Mouse (Mus musculus) ES-E14 (cell line): ENCODE measurements at regions not wholly inside any gene's neighbourhood (a gene's known extent, or its start where the extent isn't known, plus 50 kb on each side); places are given as distances from the start of the nearest gene placed in this dataset.
"Not testable (repeated sequence)": the region's sequence is repeated elsewhere in the genome, so short reads cannot be mapped to it uniquely, and the experiment has no call there.

Source experiments
- CHD2 ChIP-seq: IDR thresholded peaks from 2 replicates; pipeline ENCODE4 v1.6.1; 2014; ENCODE audit warnings: mild to moderate bottlenecking, low read depth, low read length, inconsistent platforms
- MAFK ChIP-seq: IDR thresholded peaks from 2 replicates; pipeline ENCODE4 v1.6.1; 2014; ENCODE audit warnings: mild to moderate bottlenecking, low read depth, low read length, inconsistent platforms; ENCODE audit not compliant: insufficient read depth
- ZC3H11A ChIP-seq: IDR thresholded peaks from 2 replicates; pipeline ENCODE4 v1.6.1; 2012; ENCODE audit warnings: low read depth, mild to moderate bottlenecking, inconsistent platforms, low read length, borderline replicate concordance

DNA sequence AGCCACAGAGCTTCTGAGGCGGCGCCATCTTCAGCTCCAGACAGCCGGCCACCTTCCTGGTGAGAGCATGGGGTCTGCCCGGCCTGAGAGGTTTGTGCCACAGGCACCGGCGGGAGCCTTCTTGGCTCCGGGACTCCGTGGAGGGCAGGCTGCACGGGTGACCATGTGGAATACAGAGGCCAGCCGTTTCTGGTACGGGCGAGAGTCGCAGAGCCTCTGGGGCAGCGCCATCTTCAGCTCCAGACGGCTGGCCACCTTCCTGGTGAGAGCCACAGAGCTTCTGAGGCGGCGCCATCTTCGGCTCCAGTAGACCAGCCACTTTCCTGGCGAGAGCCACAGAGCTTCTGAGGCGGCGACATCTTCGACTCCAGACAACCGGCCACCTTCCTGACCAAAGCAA, 456.2 kb upstream of the Brinp1 start:
- not testable (repeated sequence) for TF ChIP-seq MAFK, CHD2, ZC3H11A
